9 mouse cellular contexts compared by ENCODE assay signal in genomic region chr12:80197343-80197742, GRCm38 (mm10).
DNase-seq lines count a peak whose midpoint lies in the region; ATAC-seq and TF ChIP-seq lines count a peak whose summit lies in the region.
"Had no signal": no experiment of that assay in that cellular context is flagged by ENCODE, and none has a peak within 500 bp of the region (broad histone marks: within the 10 kb centered on the region; RNA-seq: fewer than 3 reads in every experiment).

No protein-coding gene starts in this region.

- H3K79me2 ChIP-seq in MEL (ENCODE audit: control insufficient read depth, insufficient read depth, low read length, poor library complexity) = no peaks in the 10 kb centered on the region
- H3K79me2 ChIP-seq in liver, adult 2 months (ENCODE audit: control insufficient read depth, insufficient read depth, low read length) = no peaks in the 10 kb centered on the region

- TF ChIP-seq POLR2A in MEL (IDR thresholded peaks at IDR 0.05; ENCODE audit: control insufficient read depth in 1 of 2, insufficient read depth in 1 of 2, low read depth in 1 of 2, low read length in 2 of 2, poor library complexity in 1 of 2) = no peak
- no peak for TF ChIP-seq POLR2A in bone marrow, adult 2 months (IDR thresholded peaks at IDR 0.05; ENCODE audit: borderline replicate concordance, control insufficient read depth, low read depth, low read length)
- TF ChIP-seq POLR2A in liver, adult 2 months (IDR thresholded peaks at IDR 0.05; ENCODE audit: extremely low read depth, insufficient read depth, low read length) = no peak

- peak; percentile 69 for TF ChIP-seq RAD21 in MEL (IDR thresholded peaks at IDR 0.05; ENCODE audit: low read depth, low read length)

- no peaks in the 10 kb centered on the region for H3K9me3 ChIP-seq in liver, embryonic 12.5 days (replicated peaks)
- no peaks in the 10 kb centered on the region for H3K9me3 ChIP-seq in MEL (replicated peaks; ENCODE audit: insufficient read depth, low read length)
- H3K9me3 ChIP-seq: heart, embryonic 15.5 days had no signal

- H3K27ac ChIP-seq in liver, embryonic 12.5 days = no peak overlapping the region
- no peak overlapping the region for H3K27ac ChIP-seq in MEL (ENCODE audit: control insufficient read depth, low read depth, low read length)
- H3K27ac ChIP-seq in bone marrow, adult 2 months (ENCODE audit: control insufficient read depth, insufficient read depth, low read depth, low read length, poor library complexity) = no peak overlapping the region
- no peak overlapping the region for H3K27ac ChIP-seq in liver, adult 2 months (replicated peaks; ENCODE audit: insufficient read depth, low read depth, low read length)
- H3K27ac ChIP-seq: heart, embryonic 15.5 days had no signal

- peaks cover 37% of the 10 kb centered on the region for H3K36me3 ChIP-seq in liver, embryonic 12.5 days
- H3K36me3 ChIP-seq in MEL (ENCODE audit: control insufficient read depth in 1 of 2, insufficient read depth in 2 of 2, low read length in 2 of 2) = no peaks in the 10 kb centered on the region
- no peaks in the 10 kb centered on the region; the same call in 1 of the 2 replicates for H3K36me3 ChIP-seq in liver, adult 2 months (ENCODE audit: control insufficient read depth, insufficient read depth, low read length)

- no peak overlapping the region for H3K4me3 ChIP-seq in liver, embryonic 12.5 days
- no peak overlapping the region for H3K4me3 ChIP-seq in MEL (ENCODE audit: control insufficient read depth in 1 of 2, insufficient read depth in 1 of 2, low read depth in 2 of 2, low read length in 2 of 2)
- no peak overlapping the region for H3K4me3 ChIP-seq in bone marrow, adult 2 months (replicated peaks; ENCODE audit: control insufficient read depth, low read depth, low read length)
- H3K4me3 ChIP-seq in liver, adult 2 months (ENCODE audit: insufficient read depth, low read depth, low read length) = no peak overlapping the region
- H3K4me3 ChIP-seq: heart, embryonic 15.5 days; myocyte had no signal

- H3K9ac ChIP-seq in liver, embryonic 12.5 days = no peak overlapping the region
- no peak overlapping the region for H3K9ac ChIP-seq in MEL (ENCODE audit: control insufficient read depth, low read depth, low read length, poor library complexity, severe bottlenecking)
- no peak overlapping the region for H3K9ac ChIP-seq in liver, adult 2 months (ENCODE audit: low read depth, low read length)
- H3K9ac ChIP-seq: heart, embryonic 15.5 days had no signal

- ATAC-seq in liver, embryonic 12.5 days = no peak

- WGBS in liver, embryonic 12.5 days (ENCODE audit: insufficient replicate concordance) = 60% methylated on average over 10 of the region's 10 CpGs
- 64% methylated on average over 10 of the region's 10 CpGs for WGBS in bone marrow, adult 2 months
- 73% methylated on average over 10 of the region's 10 CpGs for whole genome bisulfite sequencing in liver, adult 2 months

- no peak overlapping the region for H3K4me2 ChIP-seq in liver, embryonic 12.5 days
- H3K4me2 ChIP-seq: heart, embryonic 15.5 days had no signal

- DNase-seq in liver (peak; percentile 69), MEL (ENCODE audit: low read depth, low spot score) (peak; percentile 80)
- peak; percentile 59 for DNase-seq in forelimb bud, embryonic 11.5 days (ENCODE audit: low read depth, low spot score)
- no peak for DNase-seq in liver, adult 2 months (ENCODE audit: extremely low read depth, low read depth, low spot score)
- DNase-seq in retina, postnatal 7 days (ENCODE audit: low read depth, low spot score) = peak; percentile 62

- peak; percentile 85 to 91 (median 88) for TF ChIP-seq CTCF in MEL (IDR thresholded peaks at IDR 0.05 in 2 of 3, conservative IDR thresholded peaks at IDR 0.05 in 1 of 3; ENCODE audit: control insufficient read depth in 1 of 3, insufficient read depth in 1 of 3, low read depth in 2 of 3, low read length in 3 of 3, poor library complexity in 1 of 3, severe bottlenecking in 1 of 3)
- TF ChIP-seq CTCF in bone marrow, adult 2 months (IDR thresholded peaks at IDR 0.05; ENCODE audit: control insufficient read depth, insufficient read depth, low read length) = peak; percentile 90
- peak; percentile 96 for TF ChIP-seq CTCF in liver, adult 2 months (IDR thresholded peaks at IDR 0.05; ENCODE audit: low read depth, low read length)

- no peak for TF ChIP-seq EP300 in MEL (IDR thresholded peaks at IDR 0.05; ENCODE audit: low read depth in 1 of 2, low read length in 2 of 2)

- no peaks in the 10 kb centered on the region for H3K27me3 ChIP-seq in liver, embryonic 12.5 days (replicated peaks)
- no peaks in the 10 kb centered on the region for H3K27me3 ChIP-seq in MEL (ENCODE audit: control insufficient read depth in 1 of 2, insufficient read depth in 2 of 2, low read length in 2 of 2)
- no peaks in the 10 kb centered on the region for H3K27me3 ChIP-seq in liver, adult 2 months (ENCODE audit: control insufficient read depth, insufficient read depth, low read length)
- H3K27me3 ChIP-seq: heart, embryonic 15.5 days had no signal

- H3K4me1 ChIP-seq in liver, embryonic 12.5 days = no peaks in the 10 kb centered on the region
- no peaks in the 10 kb centered on the region for H3K4me1 ChIP-seq in MEL (ENCODE audit: control insufficient read depth in 1 of 2, insufficient read depth in 2 of 2, low read length in 2 of 2)
- no peaks in the 10 kb centered on the region for H3K4me1 ChIP-seq in bone marrow, adult 2 months (ENCODE audit: control insufficient read depth, insufficient read depth, low read length)
- H3K4me1 ChIP-seq in liver, adult 2 months (ENCODE audit: control insufficient read depth, insufficient read depth, low read length) = no peaks in the 10 kb centered on the region

TF ChIP-seq in MEL, 35 proteins besides CTCF, POLR2A, EP300 and RAD21:
- TF ChIP-seq ZC3H11A (IDR thresholded peaks at IDR 0.05; ENCODE audit: low read depth, low read length) = peak; percentile 59
- peak; percentile 84 for TF ChIP-seq SMC3 (IDR thresholded peaks at IDR 0.05; ENCODE audit: low read depth, low read length)
- TF ChIP-seq RCOR1 (IDR thresholded peaks at IDR 0.05; ENCODE audit: low read depth, low read length) = no peak
- TF ChIP-seq E2F4 (IDR thresholded peaks at IDR 0.05; ENCODE audit: borderline replicate concordance, low read depth, low read length) = no peak
